Mouse (Mus musculus): Measurements from ENCODE around the gene Tmsb15a. TPM values are rescaled to one million over a fixed set of nuclear protein-coding genes. Genes with fewer than 3 reads are reported as not detected.
"Not testable (repeated sequence)": the region's sequence is repeated elsewhere in the genome, so short reads cannot be mapped to it uniquely, and the experiment has no call there.

Gene Tmsb15a
- polyA plus RNA-seq (2012; ENCODE audit: insufficient read depth, low replicate concordance): not detected in 2 replicates

DNA sequence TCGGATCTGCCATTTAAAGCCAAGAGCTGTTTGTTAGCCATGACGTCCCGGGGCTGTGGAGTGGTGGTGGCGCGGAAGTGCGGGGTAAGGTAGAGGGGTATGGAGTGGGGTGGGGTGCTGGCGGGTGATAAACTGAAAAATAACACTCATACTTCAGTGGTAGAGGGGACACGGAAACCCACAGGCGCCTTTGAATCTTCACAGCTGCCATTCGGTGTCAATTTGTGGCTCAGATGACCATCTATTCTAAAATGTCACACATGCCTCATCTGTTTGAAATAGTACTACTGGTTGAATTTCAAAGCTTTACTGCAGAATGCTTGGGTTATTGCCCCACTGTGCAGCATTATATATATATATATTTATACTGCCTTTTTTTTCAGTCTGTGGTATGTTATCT lies at the start of gene Tmsb15a:
Tmsb15a (minus strand) TSS at position 101 of the 400 bp plus-strand sequence.
- TF ChIP-seq FLI1 (IDR thresholded peaks at IDR 0.05; ENCODE audit: low read length): no peak
- TF ChIP-seq GATA1 (IDR thresholded peaks at IDR 0.05; ENCODE audit: borderline replicate concordance, low read length): no peak
- H3K36me3 ChIP-seq (replicated peaks; ENCODE audit: low read length): no peaks in the 10 kb centered on the region
- H3K4me1 ChIP-seq: no peaks in the 10 kb centered on the region
- peaks cover 13% of the 10 kb centered on the region for H3K27me3 ChIP-seq (replicated peaks)
- H3K9me3 ChIP-seq: no peaks in the 10 kb centered on the region
- no peak within 1 kb of the TSS for H3K4me3 ChIP-seq (replicated peaks)

- no peak overlapping the region for H3K4me3 ChIP-seq (replicated peaks)
- no peaks in the 10 kb centered on the region for H3K36me3 ChIP-seq (replicated peaks; ENCODE audit: low read length)
- H3K27me3 ChIP-seq (replicated peaks): no peaks in the 10 kb centered on the region
- H3K4me1 ChIP-seq: no peaks in the 10 kb centered on the region
- TF ChIP-seq FLI1 (IDR thresholded peaks at IDR 0.05; ENCODE audit: low read length) (no peak), GATA1 (IDR thresholded peaks at IDR 0.05; ENCODE audit: borderline replicate concordance, low read length) (no peak)
- no peaks in the 10 kb centered on the region for H3K9me3 ChIP-seq
These were observed 43.5 kb upstream of the Tmsb15a start for GRCm38 (mm10) chrX:135768565-135768964.

- peaks cover 4% of the 10 kb centered on the region for H3K36me3 ChIP-seq (replicated peaks; ENCODE audit: low read length)
- TF ChIP-seq GATA1 (IDR thresholded peaks at IDR 0.05; ENCODE audit: borderline replicate concordance, low read length): no peak
- TF ChIP-seq FLI1 (IDR thresholded peaks at IDR 0.05; ENCODE audit: low read length): no peak
- H3K9me3 ChIP-seq: no peaks in the 10 kb centered on the region
- no peaks in the 10 kb centered on the region for H3K27me3 ChIP-seq (replicated peaks)
- H3K4me3 ChIP-seq (replicated peaks): no peak overlapping the region
- H3K4me1 ChIP-seq: no peaks in the 10 kb centered on the region
These were observed 43.0 kb upstream of the Tmsb15a start for GRCm38 (mm10) chrX:135768043-135768548.

- no peaks in the 10 kb centered on the region for H3K9me3 ChIP-seq
- peaks cover 29% of the 10 kb centered on the region for H3K36me3 ChIP-seq (replicated peaks; ENCODE audit: low read length)
- TF ChIP-seq GATA1 (IDR thresholded peaks at IDR 0.05; ENCODE audit: borderline replicate concordance, low read length) (no peak), FLI1 (IDR thresholded peaks at IDR 0.05; ENCODE audit: low read length) (no peak)
- no peak overlapping the region for H3K4me3 ChIP-seq (replicated peaks)
- H3K4me1 ChIP-seq: no peaks in the 10 kb centered on the region
- peaks cover 2% of the 10 kb centered on the region for H3K27me3 ChIP-seq (replicated peaks)
These were observed 36.6 kb upstream of the Tmsb15a start for GRCm38 (mm10) chrX:135761707-135762106.

GRCm38 (mm10) chrX:135752832-135753231 lies 27.8 kb upstream of the Tmsb15a start:
- H3K27me3 ChIP-seq (replicated peaks): no peaks in the 10 kb centered on the region
- H3K9me3 ChIP-seq: no peaks in the 10 kb centered on the region
- peaks cover 43% of the 10 kb centered on the region for H3K36me3 ChIP-seq (replicated peaks; ENCODE audit: low read length)
- H3K4me3 ChIP-seq (replicated peaks): no peak overlapping the region
- no peaks in the 10 kb centered on the region for H3K4me1 ChIP-seq
- TF ChIP-seq GATA1 (IDR thresholded peaks at IDR 0.05; ENCODE audit: borderline replicate concordance, low read length) (no peak), FLI1 (IDR thresholded peaks at IDR 0.05; ENCODE audit: low read length) (no peak)

DNA sequence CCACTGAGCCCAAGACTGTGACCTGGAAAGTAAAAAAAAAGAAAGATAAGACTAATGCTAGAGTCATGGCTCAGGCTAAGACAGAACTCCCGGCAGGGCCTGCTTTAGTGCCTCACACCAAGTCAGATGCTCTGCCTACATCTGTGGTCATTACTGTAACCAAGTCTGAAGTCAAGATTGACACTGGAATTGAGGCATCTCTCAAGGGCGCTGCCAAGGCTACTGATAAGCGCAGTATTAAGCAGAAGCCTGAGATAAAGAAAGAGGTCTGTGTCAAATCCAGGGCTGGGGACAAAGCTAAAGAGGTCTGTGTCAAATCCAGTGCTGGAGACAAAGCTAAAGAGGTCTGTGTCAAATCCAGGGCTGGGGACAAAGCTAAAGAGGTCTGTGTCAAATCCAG lies 20.3 kb upstream of the Tmsb15a start:
- H3K27me3 ChIP-seq (replicated peaks); H3K4me1 ChIP-seq; H3K9me3 ChIP-seq; H3K4me3 ChIP-seq (replicated peaks): not testable (repeated sequence)
- H3K36me3 ChIP-seq (replicated peaks; ENCODE audit: low read length): peaks cover 29% of the 10 kb centered on the region

DNA sequence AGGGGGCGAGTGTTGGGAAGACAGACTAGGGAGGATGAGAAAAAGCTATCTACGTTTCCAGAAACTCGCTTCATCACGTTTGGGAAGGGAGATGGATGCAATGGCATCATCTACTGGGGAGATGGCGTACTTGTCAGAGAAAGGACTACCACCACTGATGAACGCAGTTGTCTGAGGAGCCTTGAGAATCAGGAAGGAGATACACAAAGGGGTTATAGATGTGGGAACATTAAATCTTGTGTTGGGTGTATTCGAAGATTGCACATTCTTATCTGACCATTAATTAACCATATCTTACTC lies 17.9 kb upstream of the Tmsb15a start:
- peak overlapping the region; percentile 93 for H3K4me3 ChIP-seq (replicated peaks)
- peaks cover 19% of the 10 kb centered on the region for H3K36me3 ChIP-seq (replicated peaks; ENCODE audit: low read length)
- H3K4me1 ChIP-seq: 0 out of 2 replicates have a peak, but pooled peaks cover 6% of the 10 kb centered on the region
- H3K27me3 ChIP-seq (replicated peaks): peaks cover 4% of the 10 kb centered on the region
- no peak for TF ChIP-seq FLI1 (IDR thresholded peaks at IDR 0.05; ENCODE audit: low read length)
- TF ChIP-seq GATA1 (IDR thresholded peaks at IDR 0.05; ENCODE audit: borderline replicate concordance, low read length): no peak
- peaks cover 4% of the 10 kb centered on the region; the same call in 1 of the 2 replicates for H3K9me3 ChIP-seq

DNA sequence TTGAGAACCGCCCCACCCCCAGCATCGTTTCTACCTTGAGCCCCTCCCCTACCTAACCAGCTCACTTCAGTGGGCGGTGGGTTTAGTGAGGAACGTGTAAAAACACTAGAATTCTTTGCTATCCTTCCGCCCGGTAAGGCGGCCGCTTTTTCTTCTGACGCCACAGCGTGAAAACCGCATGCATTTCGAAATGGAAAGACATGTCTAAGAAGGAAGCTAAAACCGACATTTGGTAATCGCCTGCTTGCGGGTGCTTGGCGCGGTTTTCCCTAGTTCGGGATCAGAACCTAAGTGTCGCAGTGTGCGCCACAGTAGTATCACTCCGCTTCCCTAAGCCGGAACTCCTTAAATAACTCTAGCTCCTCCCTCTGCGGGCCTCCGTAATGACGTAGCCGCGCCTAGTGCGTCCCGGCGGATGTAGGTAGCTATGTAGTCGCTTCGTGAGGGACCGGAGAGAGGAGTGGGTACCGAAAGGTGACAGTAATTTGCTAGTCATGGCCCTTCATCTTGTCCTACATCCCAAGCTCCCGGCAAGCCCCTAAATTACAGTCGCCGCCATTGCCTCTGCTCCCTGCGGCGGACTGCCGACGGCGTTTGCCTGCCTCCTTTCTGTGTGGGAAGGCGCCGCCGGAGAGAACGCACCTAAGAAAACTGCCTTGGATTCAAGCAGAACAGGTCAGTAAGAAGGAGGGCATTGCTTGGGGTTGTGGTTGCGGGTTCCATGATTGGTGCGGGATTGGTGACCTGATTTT lies 17.4 kb upstream of the Tmsb15a start, which contains the start of the genes Armcx5 and Gprasp1:
Armcx5 (plus strand) TSS at position 430 of the 752 bp plus-strand sequence.
Gprasp1 (plus strand) TSS at position 430 of the 752 bp plus-strand sequence.
- Histone ChIP-seq H3K36me3 (replicated peaks; ENCODE audit: low read length) (peaks cover 15% of the 10 kb centered on the region), H3K27me3 (replicated peaks) (peaks cover 4% of the 10 kb centered on the region), H3K4me1 (0 out of 2 replicates have a peak, but pooled peaks cover 6% of the 10 kb centered on the region), H3K4me3 (replicated peaks) (peak within 1 kb of the TSS; percentile 93), H3K9me3 (peaks cover 4% of the 10 kb centered on the region; the same call in 1 of the 2 replicates)
- TF ChIP-seq FLI1 (IDR thresholded peaks at IDR 0.05; ENCODE audit: low read length) (no peak), GATA1 (IDR thresholded peaks at IDR 0.05; ENCODE audit: borderline replicate concordance, low read length) (no peak)

- peaks cover 11% of the 10 kb centered on the region for H3K27me3 ChIP-seq (replicated peaks)
These were observed 13.9 kb upstream of the Tmsb15a start for GRCm38 (mm10) chrX:135738730-135739520.

More at GRCm38 (mm10) chrX:135738730-135739520, 13.9 kb upstream of the Tmsb15a start:
- TF ChIP-seq FLI1 (IDR thresholded peaks at IDR 0.05; ENCODE audit: low read length): no peak
- no peak for TF ChIP-seq GATA1 (IDR thresholded peaks at IDR 0.05; ENCODE audit: borderline replicate concordance, low read length)
- 0 out of 2 replicates have a peak, but pooled peaks cover 6% of the 10 kb centered on the region for H3K4me1 ChIP-seq
- no peaks in the 10 kb centered on the region for H3K36me3 ChIP-seq (replicated peaks; ENCODE audit: low read length)
- no peak overlapping the region for H3K4me3 ChIP-seq (replicated peaks)
- peaks cover 4% of the 10 kb centered on the region; the same call in 1 of the 2 replicates for H3K9me3 ChIP-seq

All from megakaryocyte, embryonic 14.5 days (primary cell).